Mouse (Mus musculus) kidney, embryonic 15.5 days (tissue): ENCODE measurements around the gene Scgb1a1. TPM values are rescaled to one million over a fixed set of nuclear protein-coding genes. Genes with fewer than 3 reads are reported as not detected.
"Not testable (repeated sequence)": the region's sequence is repeated elsewhere in the genome, so short reads cannot be mapped to it uniquely, and the experiment has no call there.

Experiments used
- ATAC-seq: fragments of 200-750 bp; cut with Nextera tagmentation; replicated peaks from 2 replicates; pipeline ENCODE4 v1.8.0; 2017; ENCODE audit warnings: moderate TSS enrichment; ENCODE audit not compliant: low FRiP score
- H3K27ac ChIP-seq: fragments of 300-500 bp; sonication (generic); 2 replicates; pipeline ENCODE4 v1.5.1; 2015; ENCODE audit warnings: mild to moderate bottlenecking, inconsistent platforms
- H3K27me3 ChIP-seq: fragments of 300-500 bp; sonication (generic); 2 replicates; pipeline ENCODE4 v1.6.1; 2015; ENCODE audit warnings: inconsistent platforms
- H3K36me3 ChIP-seq: fragments of 300-500 bp; sonication (generic); 2 replicates; pipeline ENCODE4 v1.6.1; 2015; ENCODE audit warnings: inconsistent platforms
- H3K4me1 ChIP-seq: fragments of 300-500 bp; sonication (generic); 2 replicates; pipeline ENCODE4 v1.6.1; 2015; ENCODE audit warnings: inconsistent platforms
- H3K4me2 ChIP-seq: fragments of 300-500 bp; sonication (generic); 2 replicates; pipeline ENCODE4 v1.6.1; 2015; ENCODE audit warnings: moderate library complexity, mild to moderate bottlenecking, inconsistent platforms
- H3K4me3 ChIP-seq: fragments of 300-500 bp; sonication (generic); replicated peaks from 2 replicates; pipeline ENCODE4 v1.5.1; 2015; ENCODE audit warnings: mild to moderate bottlenecking, inconsistent platforms
- H3K9ac ChIP-seq: fragments of 300-500 bp; sonication (generic); 2 replicates; pipeline ENCODE4 v1.6.1; 2015; ENCODE audit warnings: mild to moderate bottlenecking, inconsistent platforms
- H3K9me3 ChIP-seq: fragments of 300-500 bp; sonication (generic); replicated peaks from 2 replicates; pipeline ENCODE4 v1.6.1; 2016; ENCODE audit warnings: inconsistent platforms
- WGBS: fragments of 180-500 bp; shearing (Covaris S2); methylation state at CpG from one replicate; pipeline ENCODE4 v1.1.7; 2015; ENCODE audit warnings: mixed read lengths; 5-methylcytosine and 5-hydroxymethylcytosine counted together
- polyA plus RNA-seq: library from polyadenylated mRNA; unstranded; fragments of >200 nt; fragmentation: Nextera tagmentation; extraction: Ambion mirVana; gene quantifications from 2 replicates; pipeline ENCODE4 v1.2.1, GENCODE M21; 2015

The Scgb1a1 gene
- polyA plus RNA-seq, 1 experiment from 2014 or later: not detected

DNA sequence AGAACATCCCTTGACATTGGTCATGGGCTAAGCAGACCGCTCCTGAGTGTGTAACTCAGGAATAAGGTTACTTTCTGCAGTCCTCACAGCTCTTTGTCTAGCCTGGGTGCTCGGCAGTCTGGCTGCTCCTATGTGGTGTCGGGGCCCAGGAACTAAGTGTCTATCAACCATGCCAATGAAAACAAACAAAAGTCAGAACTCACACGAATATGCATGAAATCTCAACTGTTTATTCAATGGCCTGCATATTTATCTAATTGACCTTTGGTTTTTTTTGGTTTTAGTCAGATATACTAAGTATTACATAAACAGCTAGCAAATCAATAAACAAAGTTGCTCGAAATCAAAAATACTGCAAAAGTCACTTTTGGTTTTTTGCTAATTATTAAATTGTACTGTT lies 7.4 kb upstream of the Scgb1a1 start:
- Histone ChIP-seq H3K9ac (no peak overlapping the region), H3K27me3 (no peaks in the 10 kb centered on the region), H3K9me3 (no peaks in the 10 kb centered on the region), H3K4me2 (no peak overlapping the region), H3K4me1 (no peaks in the 10 kb centered on the region), H3K36me3 (no peaks in the 10 kb centered on the region), H3K27ac (no peak overlapping the region), H3K4me3 (no peak overlapping the region)
- WGBS: 62% methylated on average over 5 of the region's 5 CpGs
- no peak for ATAC-seq

DNA sequence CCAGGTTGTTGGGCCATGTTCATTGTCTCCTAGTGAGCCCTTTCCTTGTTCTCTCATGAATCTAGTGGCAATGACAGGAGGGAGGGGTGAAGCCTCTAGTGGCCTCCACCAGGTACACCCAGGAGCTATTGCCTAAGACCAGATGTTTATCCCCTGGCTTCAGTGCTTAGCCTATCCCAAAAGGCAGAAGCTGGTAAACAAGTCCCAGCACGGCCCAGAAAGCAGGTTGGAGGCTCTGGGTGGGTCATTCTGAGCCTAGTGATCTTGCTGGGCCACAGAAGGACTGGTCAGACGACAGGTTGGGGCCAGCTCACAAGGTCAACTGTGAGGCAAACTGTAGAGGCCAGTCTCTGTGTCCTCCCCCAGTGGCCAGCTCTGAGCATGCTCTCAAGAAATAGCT lies 3.0 kb upstream of the Scgb1a1 start:
- no peaks in the 10 kb centered on the region for H3K27me3 ChIP-seq
- H3K9me3 ChIP-seq: no peaks in the 10 kb centered on the region
- H3K9ac ChIP-seq: no peak overlapping the region
- ATAC-seq: no peak
- H3K4me3 ChIP-seq: no peak overlapping the region
- no peaks in the 10 kb centered on the region for H3K36me3 ChIP-seq
- 60% methylated on average over 2 of the region's 2 CpGs for WGBS
- H3K27ac ChIP-seq: no peak overlapping the region
- no peak overlapping the region for H3K4me2 ChIP-seq
- no peaks in the 10 kb centered on the region for H3K4me1 ChIP-seq

DNA sequence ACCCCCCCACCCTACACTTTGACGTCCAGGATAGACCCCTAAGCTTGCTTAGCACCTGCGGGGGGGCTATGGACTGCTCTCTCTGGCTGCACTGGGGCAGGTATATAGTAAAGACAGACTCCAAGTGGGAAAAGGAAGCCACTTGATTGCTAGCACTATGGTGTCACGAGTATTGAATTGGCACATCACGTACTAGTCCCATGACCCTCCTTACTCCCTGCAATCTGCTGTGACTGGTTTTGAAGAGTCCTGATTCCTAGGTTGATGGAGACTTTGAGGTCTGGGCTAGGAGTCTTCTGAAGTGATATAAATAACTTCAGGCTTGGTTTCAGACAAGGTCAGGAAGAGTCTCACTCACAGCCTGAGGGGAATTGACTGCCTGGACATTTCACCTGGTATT lies 2.4 kb upstream of the Scgb1a1 start:
- Histone ChIP-seq H3K4me3 (no peak overlapping the region), H3K27me3 (no peaks in the 10 kb centered on the region), H3K36me3 (no peaks in the 10 kb centered on the region), H3K27ac (no peak overlapping the region), H3K4me2 (no peak overlapping the region), H3K4me1 (no peaks in the 10 kb centered on the region), H3K9me3 (no peaks in the 10 kb centered on the region), H3K9ac (no peak overlapping the region)
- ATAC-seq: no peak
- 72% methylated on average over 4 of the region's 4 CpGs for WGBS

DNA sequence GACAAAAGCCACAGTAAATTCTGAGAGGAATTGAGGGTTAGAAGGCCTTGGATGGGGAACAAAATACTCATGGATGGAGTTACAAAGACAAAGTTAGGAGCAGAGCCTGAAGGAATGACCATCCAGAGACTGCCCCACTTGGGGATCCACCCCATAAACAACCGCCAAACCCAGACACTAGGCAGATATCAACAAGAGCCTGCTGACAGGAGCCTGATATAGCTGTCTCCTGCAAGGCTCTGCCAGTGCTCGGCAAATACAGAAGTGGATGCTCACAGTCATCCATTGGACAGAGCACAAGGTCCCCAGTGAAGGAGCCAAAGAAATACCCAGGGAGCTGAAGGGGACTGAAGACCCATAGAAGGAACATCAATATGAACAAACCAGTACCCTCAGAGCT lies 3.9 kb downstream of the Scgb1a1 start:
- H3K4me3 ChIP-seq, ATAC-seq, H3K9ac ChIP-seq, H3K9me3 ChIP-seq, H3K27me3 ChIP-seq, H3K36me3 ChIP-seq, H3K4me2 ChIP-seq, H3K27ac ChIP-seq: not testable (repeated sequence)
- H3K4me1 ChIP-seq: peaks cover 15% of the 10 kb centered on the region
- 67% methylated on average over 2 of the region's 2 CpGs for WGBS

DNA sequence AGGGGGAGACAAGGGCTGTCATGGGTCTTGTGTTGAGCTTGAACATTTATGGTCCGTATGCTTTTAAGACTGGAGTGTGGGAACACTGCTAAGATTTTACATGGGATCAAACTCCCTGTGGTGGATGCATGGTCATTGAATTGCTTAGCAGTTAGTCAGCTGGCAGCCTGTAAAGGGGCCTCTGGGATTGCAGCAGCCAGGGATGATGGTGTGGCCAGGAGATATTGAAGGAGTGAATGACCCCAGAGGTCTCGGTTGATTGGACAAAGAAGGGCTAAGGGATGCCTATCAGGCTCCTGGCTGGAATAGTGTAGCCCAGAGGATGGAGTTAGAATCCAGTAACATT lies 4.8 kb downstream of the Scgb1a1 start:
- H3K9ac ChIP-seq: no peak overlapping the region
- no peaks in the 10 kb centered on the region for H3K36me3 ChIP-seq
- no peak; the same call in 1 of the 2 replicates for ATAC-seq
- 79% methylated on average over 2 of the region's 2 CpGs for whole genome bisulfite sequencing
- no peaks in the 10 kb centered on the region for H3K9me3 ChIP-seq
- H3K4me1 ChIP-seq: peaks cover 15% of the 10 kb centered on the region
- no peak overlapping the region for H3K27ac ChIP-seq
- no peak overlapping the region for H3K4me2 ChIP-seq
- H3K27me3 ChIP-seq: no peaks in the 10 kb centered on the region
- no peak overlapping the region for H3K4me3 ChIP-seq

DNA sequence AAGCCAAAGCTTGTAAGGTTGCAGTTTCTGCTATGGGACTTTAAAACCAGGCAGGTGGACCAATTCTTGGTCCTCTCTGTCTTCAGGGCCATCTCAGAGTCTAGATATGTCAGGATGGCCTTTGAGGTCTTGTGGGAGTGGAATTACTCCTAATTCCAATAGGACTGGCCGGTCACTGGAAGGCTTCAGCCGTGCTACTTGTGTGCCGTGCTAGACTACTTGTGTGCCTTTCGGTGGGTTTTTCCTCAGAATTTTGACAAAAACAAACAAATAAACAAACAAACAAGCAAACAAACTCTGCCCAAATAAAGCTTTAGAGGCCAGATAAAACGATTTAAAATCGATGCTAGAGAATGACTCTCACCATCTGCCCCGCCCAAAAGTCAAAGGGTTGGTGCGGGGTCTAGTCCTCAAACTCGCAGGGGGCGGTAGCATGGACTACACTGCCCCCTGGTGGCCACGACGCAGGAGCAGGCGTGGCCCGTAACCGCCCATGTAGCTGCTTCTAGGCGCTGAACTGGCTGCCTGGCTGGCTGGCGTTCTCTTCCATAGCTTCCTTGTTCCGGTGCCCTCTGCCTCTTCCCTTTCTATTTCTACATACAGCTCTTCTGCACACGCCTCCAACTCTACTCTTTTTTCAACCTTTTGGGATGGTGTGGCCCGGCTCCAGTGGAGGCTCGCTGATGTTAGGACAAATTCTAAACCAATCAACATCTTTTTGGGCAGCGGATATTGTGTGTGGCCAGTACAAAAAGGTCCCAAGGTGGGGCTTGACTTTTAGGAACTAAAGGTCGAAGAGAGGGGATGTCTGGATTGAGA lies 5.4 kb downstream of the Scgb1a1 start:
- peak; percentile 94 for ATAC-seq

DNA sequence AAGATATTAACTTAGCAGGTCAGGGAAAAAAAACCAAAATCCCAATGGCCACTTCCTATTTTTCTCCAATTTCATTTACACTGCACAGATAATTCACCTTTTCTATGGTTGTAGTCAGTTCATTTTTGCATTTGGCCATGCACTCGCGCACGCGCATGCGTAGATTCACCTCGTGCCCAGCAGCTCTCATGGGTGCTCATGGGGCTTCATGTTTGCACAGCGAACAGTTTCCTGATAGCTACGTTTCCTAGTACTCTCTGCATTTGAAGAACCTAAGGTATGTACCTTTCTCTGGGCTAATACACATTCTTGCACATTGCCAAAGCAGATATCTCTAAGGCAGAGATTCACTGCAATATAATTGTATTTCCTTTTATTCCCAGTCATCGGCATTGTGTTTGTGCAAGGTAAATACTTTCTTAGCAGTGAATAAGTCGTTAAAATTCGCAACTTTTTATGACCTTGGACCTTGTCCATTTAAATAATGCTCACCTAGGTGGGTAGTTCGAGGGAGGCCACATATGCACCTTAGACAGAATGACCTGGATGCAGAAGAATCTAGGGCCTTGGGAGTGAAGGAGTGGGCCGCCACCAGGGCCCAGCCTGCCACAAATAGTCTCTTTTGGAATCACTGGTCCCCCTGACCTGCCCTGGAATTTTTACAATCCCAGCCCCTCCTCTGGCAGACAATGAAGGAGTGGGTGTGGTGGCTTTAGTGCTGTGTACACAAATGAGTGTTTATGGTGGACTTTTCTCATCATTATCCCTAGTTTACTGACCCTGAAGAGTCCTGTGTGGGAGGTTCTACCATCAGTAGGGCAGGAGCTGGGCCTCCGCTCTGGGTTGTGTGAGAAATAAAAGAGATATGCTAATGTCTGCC lies 6.2 kb downstream of the Scgb1a1 start:
- 80% methylated on average over 14 of the region's 14 CpGs for WGBS
- ATAC-seq: peak; percentile 20; the same call in 1 of the 2 replicates
- no peaks in the 10 kb centered on the region for H3K36me3 ChIP-seq
- 0 out of 2 replicates have a peak overlapping the region, but pooled peaks have one; percentile 11 for H3K9ac ChIP-seq
- H3K4me3 ChIP-seq: peak overlapping the region; percentile 27; the same call in 1 of the 2 replicates
- H3K4me2 ChIP-seq: peak overlapping the region; percentile 52
- no peaks in the 10 kb centered on the region for H3K27me3 ChIP-seq
- no peaks in the 10 kb centered on the region for H3K9me3 ChIP-seq
- peaks cover 15% of the 10 kb centered on the region for H3K4me1 ChIP-seq
- no peak overlapping the region for H3K27ac ChIP-seq

More for the DNA sequence above, 5.4 kb downstream of the Scgb1a1 start:
- H3K27me3 ChIP-seq: no peaks in the 10 kb centered on the region
- WGBS: 14% methylated on average over 23 of the region's 23 CpGs
- H3K4me2 ChIP-seq: peak overlapping the region; percentile 52
- no peaks in the 10 kb centered on the region for H3K36me3 ChIP-seq
- peak overlapping the region; percentile 27 for H3K4me3 ChIP-seq
- H3K9ac ChIP-seq: 0 out of 2 replicates have a peak overlapping the region, but pooled peaks have one; percentile 11
- no peak overlapping the region for H3K27ac ChIP-seq
- no peaks in the 10 kb centered on the region for H3K9me3 ChIP-seq
- peaks cover 15% of the 10 kb centered on the region for H3K4me1 ChIP-seq

DNA sequence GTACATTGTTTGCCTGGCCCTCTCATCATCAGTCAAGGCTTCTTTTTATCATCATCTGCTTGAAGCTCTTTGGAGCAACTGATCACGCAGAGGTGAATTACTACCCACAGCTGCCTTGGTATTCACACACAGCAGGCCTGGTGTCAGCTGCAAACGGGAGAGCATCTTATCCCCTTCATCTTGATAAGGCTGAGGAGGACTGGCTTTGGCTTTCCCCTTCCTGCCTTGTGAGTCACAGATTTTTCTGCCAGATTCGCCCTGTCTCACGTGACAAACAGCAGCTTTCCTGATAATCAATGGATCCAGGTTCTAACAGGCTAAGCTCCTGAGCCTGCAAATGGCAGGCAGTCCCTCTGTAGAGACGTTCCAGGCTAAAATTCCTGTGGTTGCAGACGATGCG lies 7.8 kb downstream of the Scgb1a1 start:
- H3K9me3 ChIP-seq: no peaks in the 10 kb centered on the region
- H3K4me1 ChIP-seq: peaks cover 16% of the 10 kb centered on the region
- no peak for ATAC-seq
- H3K36me3 ChIP-seq: no peaks in the 10 kb centered on the region
- H3K27me3 ChIP-seq: no peaks in the 10 kb centered on the region
- WGBS: 44% methylated on average over 7 of the region's 7 CpGs
- H3K9ac ChIP-seq: no peak overlapping the region
- no peak overlapping the region for H3K27ac ChIP-seq
- H3K4me2 ChIP-seq: no peak overlapping the region
- no peak overlapping the region for H3K4me3 ChIP-seq

DNA sequence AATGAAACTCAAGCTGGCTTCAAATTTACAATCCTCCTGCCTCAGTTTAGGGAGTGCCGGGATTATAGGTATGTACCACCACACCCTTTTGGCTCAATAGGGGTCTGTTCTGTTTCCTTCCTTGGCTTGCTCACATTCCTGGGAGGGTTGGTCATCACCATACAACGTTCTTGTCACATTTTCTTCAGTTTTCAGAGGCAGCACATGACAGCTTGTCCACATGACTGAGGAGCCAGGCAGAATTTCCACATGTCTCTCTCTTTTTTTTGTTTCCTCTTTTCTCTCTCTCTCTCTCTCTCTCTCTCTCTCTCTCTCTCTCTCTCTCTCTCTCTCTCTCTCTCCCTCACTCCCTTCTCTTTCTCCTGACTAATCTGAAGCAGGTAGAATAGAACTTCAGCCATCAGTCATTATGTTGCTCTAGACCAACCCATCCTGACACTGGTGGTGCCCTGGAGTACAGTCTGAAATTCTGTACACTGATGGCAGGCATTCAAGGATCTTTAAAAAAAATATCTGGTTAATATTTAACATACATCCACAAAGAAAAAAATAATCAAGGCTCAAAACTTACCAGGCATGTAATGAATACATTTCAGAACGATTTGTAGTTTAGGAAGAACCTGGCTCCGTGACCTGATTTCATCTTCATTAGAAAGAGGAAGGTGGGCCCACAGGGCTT lies 10.6 kb downstream of the Scgb1a1 start:
- Histone ChIP-seq H3K4me3 (no peak overlapping the region), H3K9ac (no peak overlapping the region), H3K9me3 (no peaks in the 10 kb centered on the region), H3K36me3 (no peaks in the 10 kb centered on the region), H3K27me3 (no peaks in the 10 kb centered on the region), H3K4me1 (peaks cover 19% of the 10 kb centered on the region), H3K4me2 (no peak overlapping the region), H3K27ac (0 out of 2 replicates have a peak overlapping the region, but pooled peaks have one; percentile 46)
- no peak for ATAC-seq
- WGBS: 67% methylated on average over 4 of the region's 4 CpGs

DNA sequence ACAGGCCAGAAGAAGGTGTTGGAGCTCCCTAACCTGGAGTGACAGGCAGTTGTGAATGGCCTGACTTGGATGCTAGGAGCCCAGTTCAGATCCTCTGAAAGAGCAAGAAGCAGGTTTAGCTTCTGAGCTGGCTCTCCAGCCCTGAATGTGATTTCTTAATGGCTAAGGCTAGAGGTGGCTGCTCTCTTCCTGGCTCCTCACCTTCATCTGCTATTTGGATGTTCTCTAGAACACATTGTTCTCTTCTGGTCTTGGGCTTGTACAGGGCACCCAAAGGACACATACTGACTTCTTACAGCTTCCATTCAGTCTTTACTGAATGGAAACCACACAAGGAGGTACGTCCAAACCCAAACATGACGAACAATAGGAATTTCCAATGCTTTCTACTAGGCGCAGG lies 11.7 kb downstream of the Scgb1a1 start:
- Histone ChIP-seq H3K36me3 (no peaks in the 10 kb centered on the region), H3K9ac (no peak overlapping the region), H3K4me2 (no peak overlapping the region), H3K27ac (no peak overlapping the region), H3K27me3 (no peaks in the 10 kb centered on the region), H3K4me1 (peaks cover 23% of the 10 kb centered on the region), H3K9me3 (no peaks in the 10 kb centered on the region), H3K4me3 (no peak overlapping the region)
- no peak for ATAC-seq
- WGBS: 93% methylated on average over 3 of the region's 3 CpGs

DNA sequence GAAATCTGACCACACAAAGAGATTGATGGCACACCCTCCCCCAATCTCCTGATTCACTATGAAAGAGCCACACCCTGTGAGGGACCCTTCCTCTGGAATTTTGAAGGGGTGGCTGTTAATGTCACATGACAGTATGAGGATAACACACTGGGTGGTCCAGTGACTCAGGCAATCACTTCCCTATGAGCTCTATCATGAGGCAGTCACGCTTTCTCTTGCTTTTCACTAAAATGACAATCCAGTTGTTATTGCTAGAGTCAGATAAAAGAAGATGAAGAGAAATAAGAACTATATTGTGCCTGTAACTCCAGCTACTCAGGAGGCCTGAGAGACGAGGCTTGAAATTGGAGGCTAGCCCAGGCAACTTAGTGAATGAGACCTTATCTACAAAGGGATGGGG lies 12.2 kb downstream of the Scgb1a1 start:
- Histone ChIP-seq H3K4me3 (no peak overlapping the region), H3K9ac (no peak overlapping the region), H3K9me3 (no peaks in the 10 kb centered on the region), H3K36me3 (no peaks in the 10 kb centered on the region), H3K27ac (no peak overlapping the region), H3K27me3 (no peaks in the 10 kb centered on the region), H3K4me1 (peaks cover 27% of the 10 kb centered on the region), H3K4me2 (no peak overlapping the region)
- 73% methylated on average over 2 of the region's 2 CpGs for WGBS
- no peak for ATAC-seq

DNA sequence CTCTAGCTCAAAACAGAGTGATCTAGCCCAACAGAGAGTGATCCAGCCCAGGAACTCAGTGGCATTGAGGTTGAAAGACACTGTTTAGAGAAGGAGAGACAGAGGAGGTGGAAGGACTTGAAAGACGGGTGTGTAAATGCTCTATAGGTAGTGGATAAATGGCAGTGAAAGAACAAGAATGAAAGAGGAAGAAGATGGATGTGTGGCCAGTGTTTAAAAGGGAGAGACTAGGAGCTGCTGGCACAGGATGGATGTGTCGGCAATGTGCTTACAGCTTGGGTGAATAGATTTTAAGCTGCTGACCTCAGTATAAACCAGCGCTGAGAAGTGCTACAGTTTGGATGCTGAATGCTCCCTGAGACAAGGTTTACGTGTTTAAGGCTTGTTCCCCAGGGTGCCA lies 13.3 kb downstream of the Scgb1a1 start:
- Histone ChIP-seq H3K4me3 (no peak overlapping the region), H3K9me3 (no peaks in the 10 kb centered on the region), H3K36me3 (no peaks in the 10 kb centered on the region), H3K4me1 (peaks cover 37% of the 10 kb centered on the region), H3K9ac (no peak overlapping the region), H3K27ac (peak overlapping the region; percentile 52; the same call in 1 of the 2 replicates), H3K27me3 (no peaks in the 10 kb centered on the region), H3K4me2 (no peak overlapping the region)
- WGBS: 74% methylated on average over 4 of the region's 4 CpGs
- ATAC-seq: no peak
